Mouse (Mus musculus): ENCODE measurements around the gene Trpt1.
"Not testable (repeated sequence)": the region's sequence is repeated elsewhere in the genome, so short reads cannot be mapped to it uniquely, and the experiment has no call there.

Trpt1 gene

DNA sequence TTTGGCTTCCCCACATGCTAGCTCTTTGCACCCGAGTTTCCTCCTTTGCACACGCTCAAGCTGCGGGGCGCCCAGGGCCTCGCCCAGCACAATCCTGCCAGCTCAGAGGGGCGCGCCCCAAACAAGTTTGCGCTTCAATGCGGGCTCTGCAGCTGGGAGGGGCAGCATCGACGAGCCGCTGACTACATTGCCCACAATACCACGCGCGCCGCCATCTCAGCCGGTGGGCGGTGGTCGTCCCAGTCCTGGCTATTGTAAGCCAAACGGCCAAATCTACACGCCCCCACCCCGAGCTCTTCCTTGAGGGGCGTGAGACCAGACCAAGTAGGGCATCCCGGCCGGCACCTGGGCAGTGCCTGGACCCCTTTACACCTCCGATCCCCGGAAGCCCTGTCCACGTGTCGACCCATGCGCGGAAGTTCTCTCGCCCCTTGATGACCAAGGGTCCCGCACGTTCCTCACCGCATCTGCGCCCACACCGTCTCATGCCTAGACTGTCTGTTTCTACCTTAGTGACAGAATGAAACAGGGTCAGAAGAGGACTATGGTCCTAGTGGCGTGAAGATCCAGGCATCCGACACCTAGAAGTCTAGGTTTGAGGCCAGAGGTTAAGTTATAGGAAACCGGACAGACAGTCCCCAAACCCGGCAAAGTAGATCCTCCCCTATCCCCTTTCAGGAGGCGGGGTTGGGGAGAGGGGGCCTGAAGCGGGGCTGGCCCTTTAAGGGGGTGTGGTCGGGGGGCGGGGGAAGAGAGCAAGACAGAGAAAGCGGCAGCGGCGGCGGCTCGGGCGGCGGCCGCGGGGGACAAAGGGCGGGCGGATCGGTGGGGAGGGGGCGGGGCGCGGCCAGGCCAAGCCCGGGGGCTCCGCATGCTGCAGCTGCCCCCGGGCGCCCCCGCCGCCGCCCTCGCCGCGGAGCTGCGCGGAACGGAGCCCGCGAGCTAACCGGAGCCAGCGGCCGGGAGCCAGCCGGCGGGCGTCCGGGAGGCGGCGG lies 21.4 kb upstream of the Trpt1 start, which contains the start of gene Ppp1r14b:
Gene Ppp1r14b (plus strand): TSS at position 758 of the 995 bp plus-strand sequence.
- peak; percentile 76 for DNase-seq (ENCODE audit: low spot score)

DNA sequence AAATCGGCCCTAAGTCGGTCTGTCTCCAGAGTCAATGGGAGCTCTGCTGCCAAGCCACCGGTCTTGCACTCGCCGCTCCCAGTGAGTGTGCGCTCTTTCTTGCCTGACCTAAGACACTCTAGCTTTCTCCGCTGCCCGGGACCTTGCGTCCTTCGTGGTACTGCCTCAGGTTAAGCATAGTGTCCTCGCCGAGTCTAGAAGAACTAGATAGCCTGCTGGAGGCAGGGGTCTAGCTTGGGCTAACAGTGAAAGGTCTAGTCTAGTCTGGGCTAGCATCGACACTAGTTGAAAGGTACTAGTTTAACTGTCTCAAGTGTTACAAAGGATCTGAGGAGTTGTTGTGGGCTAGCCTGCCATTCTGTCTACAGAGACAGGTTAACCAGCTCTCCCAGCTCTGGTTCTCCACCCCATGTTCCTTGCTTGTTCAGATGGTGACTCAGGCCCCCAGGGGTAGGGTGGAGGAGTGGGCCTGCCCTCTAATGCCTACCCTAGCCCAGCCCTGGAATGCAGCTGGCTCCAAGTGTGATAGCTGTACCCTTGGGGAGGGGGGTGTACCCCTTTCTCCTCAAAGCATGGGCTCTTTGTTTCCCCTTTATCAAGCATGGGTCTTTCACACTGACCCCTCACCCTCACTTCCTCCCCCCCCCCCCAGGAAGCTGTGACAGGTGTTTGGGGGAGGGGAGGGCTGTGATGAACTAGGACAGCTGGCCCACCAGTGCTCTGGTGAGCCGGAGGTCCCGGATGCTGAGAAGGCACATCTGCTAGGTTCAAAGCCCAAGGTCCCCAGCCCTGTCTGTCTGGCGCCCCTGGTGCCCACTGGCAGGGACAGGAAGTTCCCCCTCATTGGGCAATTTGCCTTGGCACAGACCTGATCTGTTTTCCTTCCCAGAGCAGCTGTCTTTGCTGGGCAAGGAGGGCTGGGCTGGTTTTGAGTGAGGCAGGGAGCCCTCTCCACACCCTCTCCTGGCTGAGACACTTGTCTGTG lies 20.1 kb upstream of the Trpt1 start, which contains the start of gene Plcb3:
Gene Plcb3 (minus strand): TSS at position 934 of the 985 bp plus-strand sequence.
- DNase-seq (ENCODE audit: low spot score), result peak; percentile 73

DNA sequence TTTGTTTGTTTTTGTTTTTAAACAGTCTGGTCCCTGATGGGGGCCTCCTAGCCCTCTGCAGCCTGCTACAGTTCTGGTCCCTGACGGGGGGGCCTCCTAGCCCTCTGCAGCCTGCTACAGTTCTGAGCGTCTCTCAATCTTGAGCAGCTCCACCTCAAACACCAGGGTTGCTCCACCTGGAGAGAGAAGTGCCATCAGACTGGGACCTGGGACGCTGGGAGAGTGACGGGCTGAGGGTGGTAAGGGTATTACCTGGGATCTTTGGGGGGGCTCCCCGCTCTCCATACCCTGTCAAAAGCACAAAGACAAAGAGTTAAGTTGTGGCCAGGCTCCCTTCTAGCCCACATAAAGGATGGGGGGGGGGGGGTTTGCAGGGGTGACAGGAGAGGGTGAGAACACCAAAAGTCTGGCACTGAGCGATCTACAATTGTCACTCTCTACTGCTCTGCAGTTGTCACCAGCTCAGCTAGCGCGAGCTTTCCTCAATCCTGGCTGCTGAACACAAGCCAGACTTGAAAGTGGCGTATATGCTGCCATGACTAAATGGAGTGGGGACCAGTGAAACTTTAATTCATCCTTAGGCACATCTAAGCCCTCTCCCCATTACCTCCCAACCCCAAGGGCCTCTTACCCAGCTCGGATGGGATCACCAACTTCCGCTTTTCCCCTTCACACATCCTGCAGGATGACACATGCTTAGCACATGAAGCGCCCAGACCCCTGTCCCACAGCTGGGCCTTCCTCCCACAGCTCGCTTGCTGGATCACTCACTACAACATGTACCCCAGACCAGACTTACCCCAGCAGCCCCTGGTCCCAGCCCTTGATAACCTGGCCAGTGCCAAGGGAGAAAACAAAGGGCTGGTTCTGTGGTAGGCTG lies 17.9 kb upstream of the Trpt1 start:
- no peak for DNase-seq (ENCODE audit: low spot score)

GRCm38 (mm10) chr19:6978639-6978974 lies 17.3 kb upstream of the Trpt1 start:
- no peak for DNase-seq (ENCODE audit: low spot score)

GRCm38 (mm10) chr19:6979001-6979479 lies 16.9 kb upstream of the Trpt1 start:
- no peak for DNase-seq (ENCODE audit: low spot score)

- peak; percentile 99 for DNase-seq (ENCODE audit: low spot score)
These were observed 16.2 kb upstream of the Trpt1 start for GRCm38 (mm10) chr19:6979486-6980380.

- peak; percentile 98 for DNase-seq (ENCODE audit: low spot score)
These were observed 15.4 kb upstream of the Trpt1 start, which contains the start of gene Fkbp2 for GRCm38 (mm10) chr19:6980381-6981093. TSS of gene Fkbp2 (minus strand) at chr19:6980501.

- no peak for DNase-seq (ENCODE audit: low spot score)
These were observed 14.5 kb upstream of the Trpt1 start for GRCm38 (mm10) chr19:6981465-6981864.

DNA sequence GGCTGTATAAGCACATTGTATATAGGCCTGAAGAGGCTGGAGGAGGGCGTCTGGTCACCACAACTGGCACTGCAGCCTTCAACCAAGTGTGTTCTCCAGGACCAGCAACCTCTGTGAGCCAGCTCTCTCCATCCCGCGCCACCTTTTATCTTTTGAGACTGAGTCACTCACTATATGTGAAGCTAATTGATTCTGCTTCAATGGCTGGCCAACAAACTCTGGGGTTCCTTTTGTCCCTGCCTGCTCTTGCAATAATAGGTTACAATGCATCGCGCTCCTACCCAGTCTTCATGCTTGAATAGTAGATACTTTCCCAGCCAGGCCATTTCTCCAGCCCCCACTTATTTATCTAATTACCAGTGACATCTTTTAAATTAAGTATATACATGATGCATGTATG lies 12.3 kb upstream of the Trpt1 start:
- DNase-seq (ENCODE audit: low spot score), result no peak

- no peak for DNase-seq (ENCODE audit: low spot score)
These were observed 10.6 kb upstream of the Trpt1 start for GRCm38 (mm10) chr19:6985300-6985699.

DNA sequence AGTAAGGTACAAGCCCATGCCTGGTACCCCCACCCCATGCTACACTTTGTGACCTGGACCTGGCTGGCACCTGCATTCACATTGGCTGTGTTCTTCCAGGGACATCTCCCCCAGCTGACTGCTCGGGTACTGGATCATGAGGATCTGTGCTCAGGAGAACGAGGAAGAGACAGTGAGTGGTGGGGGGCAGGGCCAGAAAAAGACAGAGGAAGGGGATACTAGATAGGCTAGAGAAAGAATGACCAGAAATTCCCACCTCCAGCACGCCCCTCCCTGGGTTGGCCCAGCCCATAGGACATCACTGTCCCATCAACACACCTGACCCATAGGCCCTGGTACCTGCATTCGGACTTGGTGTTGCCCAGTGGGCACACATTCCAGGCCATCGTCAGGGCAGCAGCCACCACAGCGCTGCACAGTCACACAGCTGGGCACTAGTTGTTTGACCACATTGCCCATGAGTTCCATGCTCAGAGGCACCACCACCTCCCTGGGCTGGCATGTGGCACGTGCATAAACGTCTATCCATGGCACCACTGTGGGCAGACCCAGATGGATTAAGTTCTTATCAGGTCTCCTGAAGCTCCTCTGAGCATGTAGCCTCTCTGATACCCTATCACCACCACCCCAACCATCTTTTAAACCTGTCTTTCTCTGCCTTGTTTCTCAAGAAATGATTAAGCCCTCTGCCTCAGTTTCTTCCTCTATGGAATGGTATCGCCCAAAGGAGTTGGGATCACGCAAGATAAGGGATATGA lies 9.8 kb upstream of the Trpt1 start:
- DNase-seq (ENCODE audit: low spot score), result no peak

GRCm38 (mm10) chr19:6987061-6987903 lies 8.6 kb upstream of the Trpt1 start, which contains the start of gene Vegfb:
TSS of gene Vegfb (minus strand) at chr19:6987651.
- no peak for DNase-seq (ENCODE audit: low spot score)

DNA sequence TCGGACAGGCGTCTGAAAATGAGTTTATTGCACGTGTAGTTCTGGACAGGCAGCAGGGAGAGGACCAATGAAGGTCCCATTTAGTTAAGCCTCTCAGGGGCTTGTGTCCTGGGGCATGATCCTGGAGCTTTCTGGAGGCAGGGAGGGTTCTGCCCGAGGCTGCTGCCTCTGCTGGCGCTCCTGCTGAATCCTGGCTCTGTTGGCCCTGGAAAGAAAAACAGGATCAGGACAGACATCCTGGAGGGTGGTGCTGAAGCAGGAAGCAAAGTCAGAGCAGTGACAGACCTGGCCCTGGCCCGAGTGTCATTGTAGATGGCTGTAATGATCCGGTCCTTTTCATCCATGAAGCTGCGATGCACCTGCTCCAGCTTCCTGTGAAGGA lies 8.0 kb upstream of the Trpt1 start:
- DNase-seq (ENCODE audit: low spot score), result no peak

DNA sequence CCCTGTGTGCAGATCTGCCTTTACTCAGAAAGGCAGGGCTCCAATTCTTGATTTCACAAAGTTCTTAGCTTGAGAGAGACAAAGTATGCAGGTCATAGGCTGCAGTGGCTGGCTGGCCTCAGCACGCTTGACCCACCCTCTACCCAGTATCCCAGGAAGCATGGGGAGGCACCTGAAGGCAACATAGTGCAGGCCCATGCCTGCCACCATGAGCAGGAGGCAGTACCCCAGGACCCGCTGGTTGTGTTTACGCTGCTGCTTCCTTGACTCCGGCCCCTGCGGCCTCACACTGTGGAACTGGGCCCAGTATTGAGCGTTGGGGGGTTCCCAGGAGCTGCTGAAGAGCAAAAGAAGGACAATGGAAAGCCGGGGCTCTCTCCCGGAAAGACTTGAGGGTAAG lies 6.7 kb upstream of the Trpt1 start:
- DNase-seq (ENCODE audit: low spot score), result no peak

DNA sequence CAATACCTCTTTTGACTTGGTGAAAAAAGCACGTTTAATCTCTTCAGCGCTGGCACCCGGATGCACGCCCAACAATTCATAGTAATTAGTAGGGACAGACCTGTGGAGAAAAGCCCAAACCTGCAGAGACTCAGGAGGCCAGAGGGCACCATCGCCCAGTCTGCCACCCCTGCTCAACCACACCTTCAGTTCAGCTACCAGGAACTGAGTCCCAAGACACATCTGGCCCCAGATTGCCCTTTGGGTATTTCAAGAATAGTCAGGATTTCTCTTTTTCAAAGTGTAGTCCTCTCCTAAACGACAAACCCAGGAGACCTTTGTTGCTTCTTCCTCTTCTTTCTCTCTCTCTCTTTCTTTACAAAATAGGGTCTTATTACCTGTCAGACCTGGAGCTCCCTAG lies 5.2 kb upstream of the Trpt1 start:
- no peak for DNase-seq (ENCODE audit: low spot score)

GRCm38 (mm10) chr19:6991166-6991565 lies 4.8 kb upstream of the Trpt1 start:
- not testable (repeated sequence) for DNase-seq (ENCODE audit: low spot score)

DNA sequence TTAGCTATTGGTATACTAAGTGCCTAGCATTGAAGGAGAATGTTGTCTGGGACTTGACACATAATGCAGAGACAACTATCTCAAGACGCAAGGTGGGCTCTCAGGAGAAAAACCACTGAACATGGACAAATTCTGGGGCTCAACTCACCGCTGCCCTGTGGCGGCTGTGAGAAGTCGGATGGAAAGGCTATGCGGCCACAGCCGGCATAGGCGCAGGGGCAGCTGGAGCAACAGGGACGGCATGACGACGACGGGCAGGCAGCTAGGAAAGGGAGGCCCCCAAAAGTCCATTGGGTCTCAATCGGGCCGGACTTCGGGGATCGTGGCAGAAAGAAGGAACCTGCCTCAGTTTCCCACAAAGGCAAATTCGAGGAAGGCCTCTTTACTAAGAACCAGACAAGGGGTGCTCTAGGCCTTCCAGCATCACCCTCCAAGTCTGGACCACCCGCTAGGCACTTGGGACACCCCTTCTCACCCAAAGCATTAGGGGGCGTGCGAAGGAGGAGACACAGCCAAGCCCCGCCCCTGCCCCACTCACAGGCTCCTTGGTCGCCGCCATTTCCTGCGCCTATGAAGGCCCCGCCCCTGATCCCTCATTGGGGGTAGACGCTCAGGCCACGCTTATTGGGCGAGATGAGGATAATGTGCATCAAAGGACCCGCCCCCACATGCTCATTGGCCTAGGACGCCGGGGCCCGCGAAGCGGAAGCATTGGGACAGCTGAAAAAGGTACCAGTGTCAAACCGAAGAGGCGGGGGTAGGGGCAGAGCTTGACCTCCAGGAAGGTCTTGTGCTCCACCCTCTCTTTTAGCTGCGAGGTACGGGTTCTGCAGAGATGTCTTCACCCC lies 3.7 kb upstream of the Trpt1 start, which contains the start of gene Dnajc4:
Gene Dnajc4 (minus strand): TSS at position 562 of the 848 bp plus-strand sequence.
- DNase-seq (ENCODE audit: low spot score), result peak; percentile 95

All from ovary, adult 18-20 months (tissue).